Mouse (Mus musculus): Measurements from ENCODE around the gene Rin1. TPM values are rescaled to one million over a fixed set of nuclear protein-coding genes. Genes with fewer than 3 reads are reported as not detected.

The Rin1 gene
- total RNA-seq, 2 experiments from 2014 or later, result 0.66 to 1.3 TPM

DNA sequence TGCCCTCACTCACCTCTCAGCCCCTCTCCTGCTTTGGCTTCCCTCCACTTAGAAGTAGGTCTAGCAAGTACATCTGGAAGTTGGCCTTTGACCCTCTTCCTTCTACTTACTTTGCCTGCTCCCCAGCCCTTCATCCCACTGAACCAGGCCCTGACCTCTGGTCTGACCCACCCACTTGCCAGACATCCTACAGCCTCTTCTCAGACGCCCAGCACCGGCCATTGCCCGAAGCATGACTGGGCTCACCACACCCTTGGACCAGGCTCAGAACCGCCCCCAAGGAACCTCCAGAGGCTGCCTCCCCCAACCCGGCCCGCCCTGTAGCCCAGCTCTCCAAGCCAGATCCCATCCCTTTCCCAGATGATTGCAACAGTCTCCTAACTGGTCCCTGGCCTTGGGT lies 12.2 kb downstream of the Rin1 start:
- ATAC-seq (replicated peaks; ENCODE audit: low FRiP score, low TSS enrichment, poor library complexity, severe bottlenecking), result no peak

DNA sequence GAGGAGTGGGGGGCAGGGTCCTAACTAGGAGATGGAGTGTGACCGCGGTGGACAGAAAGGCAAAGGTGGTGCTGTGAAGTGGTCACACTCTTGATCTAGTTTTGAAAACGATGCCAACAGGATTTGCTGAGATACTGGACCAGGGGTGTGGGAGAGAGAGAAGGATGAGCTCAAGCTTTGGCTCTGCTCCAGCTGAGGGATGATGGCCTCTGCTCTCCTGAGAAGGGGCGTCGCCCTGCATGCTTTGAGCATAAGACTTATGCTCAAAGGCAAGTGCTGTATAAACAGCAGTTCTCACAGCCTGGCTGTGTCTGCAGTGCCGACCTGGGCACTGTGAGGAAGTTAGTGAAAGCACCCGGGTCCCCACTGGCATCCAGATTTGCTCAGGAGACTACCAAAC lies 14.8 kb downstream of the Rin1 start:
- ATAC-seq (replicated peaks; ENCODE audit: low FRiP score, low TSS enrichment, poor library complexity, severe bottlenecking), result no peak

- peak; percentile 89 for ATAC-seq (replicated peaks; ENCODE audit: low FRiP score, low TSS enrichment, poor library complexity, severe bottlenecking)
These were observed 16.9 kb downstream of the Rin1 start for GRCm38 (mm10) chr19:5067040-5067799.

DNA sequence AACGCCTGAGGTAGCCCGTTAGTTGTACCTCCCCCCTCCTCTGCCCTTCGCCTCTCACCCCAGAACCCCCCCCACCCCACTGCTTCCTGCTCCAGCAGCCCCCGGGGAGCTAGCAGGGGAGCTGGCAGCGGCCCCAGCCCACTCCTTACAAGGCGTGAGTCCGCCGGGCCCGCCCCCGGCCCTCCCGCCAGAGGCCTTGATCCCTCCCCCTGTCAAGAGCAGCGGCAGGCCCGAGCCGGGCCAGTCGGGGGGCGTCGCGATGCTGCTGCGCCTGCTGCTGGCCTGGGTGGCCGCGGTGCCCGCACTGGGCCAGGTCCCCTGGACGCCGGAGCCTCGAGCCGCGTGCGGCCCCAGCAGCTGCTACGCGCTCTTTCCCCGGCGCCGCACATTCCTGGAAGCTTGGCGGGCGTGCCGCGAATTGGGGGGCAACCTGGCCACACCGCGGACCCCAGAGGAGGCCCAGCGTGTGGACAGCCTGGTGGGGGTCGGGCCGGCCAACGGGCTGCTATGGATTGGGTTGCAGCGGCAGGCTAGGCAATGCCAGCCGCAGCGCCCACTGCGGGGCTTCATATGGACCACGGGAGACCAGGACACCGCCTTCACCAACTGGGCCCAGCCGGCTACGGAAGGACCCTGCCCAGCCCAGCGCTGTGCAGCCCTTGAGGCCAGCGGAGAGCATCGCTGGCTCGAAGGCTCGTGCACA lies 17.7 kb downstream of the Rin1 start, which contains the start of gene Cd248:
Gene Cd248, plus strand, starts transcription at position 212 of the 703 bp plus-strand sequence.
- ATAC-seq (replicated peaks; ENCODE audit: low FRiP score, low TSS enrichment, poor library complexity, severe bottlenecking), result no peak

DNA sequence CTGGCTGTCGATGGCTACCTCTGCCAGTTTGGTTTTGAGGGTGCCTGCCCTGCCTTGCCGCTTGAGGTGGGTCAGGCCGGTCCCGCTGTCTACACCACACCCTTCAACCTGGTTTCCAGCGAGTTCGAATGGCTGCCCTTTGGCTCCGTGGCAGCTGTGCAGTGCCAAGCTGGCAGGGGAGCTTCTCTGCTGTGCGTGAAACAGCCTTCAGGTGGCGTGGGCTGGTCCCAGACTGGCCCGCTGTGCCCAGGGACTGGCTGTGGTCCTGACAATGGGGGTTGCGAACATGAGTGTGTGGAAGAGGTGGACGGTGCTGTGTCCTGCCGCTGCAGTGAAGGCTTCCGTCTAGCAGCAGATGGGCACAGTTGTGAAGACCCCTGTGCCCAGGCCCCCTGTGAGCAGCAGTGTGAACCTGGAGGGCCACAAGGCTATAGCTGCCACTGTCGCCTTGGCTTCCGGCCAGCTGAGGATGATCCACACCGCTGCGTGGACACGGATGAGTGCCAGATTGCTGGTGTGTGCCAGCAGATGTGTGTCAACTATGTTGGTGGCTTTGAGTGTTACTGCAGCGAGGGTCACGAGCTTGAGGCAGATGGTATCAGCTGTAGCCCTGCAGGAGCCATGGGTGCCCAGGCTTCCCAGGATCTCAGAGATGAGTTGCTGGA lies 18.4 kb downstream of the Rin1 start:
- no peak for ATAC-seq (replicated peaks; ENCODE audit: low FRiP score, low TSS enrichment, poor library complexity, severe bottlenecking)

GRCm38 (mm10) chr19:5069486-5069885 lies 19.2 kb downstream of the Rin1 start:
- ATAC-seq (replicated peaks; ENCODE audit: low FRiP score, low TSS enrichment, poor library complexity, severe bottlenecking), result no peak

DNA sequence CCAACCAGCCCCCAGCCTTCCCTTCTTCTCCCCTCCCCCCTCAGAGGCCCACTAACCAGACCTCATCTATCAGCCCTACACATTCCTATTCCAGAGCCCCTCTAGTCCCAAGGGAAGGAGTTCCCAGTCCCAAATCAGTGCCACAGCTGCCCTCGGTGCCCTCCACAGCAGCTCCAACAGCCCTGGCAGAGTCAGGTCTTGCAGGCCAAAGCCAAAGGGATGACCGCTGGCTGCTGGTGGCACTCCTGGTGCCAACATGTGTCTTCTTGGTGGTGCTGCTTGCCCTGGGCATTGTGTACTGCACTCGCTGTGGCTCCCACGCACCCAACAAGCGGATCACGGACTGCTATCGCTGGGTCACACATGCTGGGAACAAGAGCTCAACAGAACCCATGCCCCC lies 19.7 kb downstream of the Rin1 start:
- ATAC-seq (replicated peaks; ENCODE audit: low FRiP score, low TSS enrichment, poor library complexity, severe bottlenecking), result no peak

- ATAC-seq (replicated peaks; ENCODE audit: low FRiP score, low TSS enrichment, poor library complexity, severe bottlenecking), result no peak
These were observed 20.8 kb downstream of the Rin1 start for GRCm38 (mm10) chr19:5071077-5071476.

- peak; percentile 72 for ATAC-seq (replicated peaks; ENCODE audit: low FRiP score, low TSS enrichment, poor library complexity, severe bottlenecking)
These were observed 21.5 kb downstream of the Rin1 start for GRCm38 (mm10) chr19:5071545-5072369.

- ATAC-seq (replicated peaks; ENCODE audit: low FRiP score, low TSS enrichment, poor library complexity, severe bottlenecking), result no peak
These were observed 22.2 kb downstream of the Rin1 start for GRCm38 (mm10) chr19:5072389-5073019.

DNA sequence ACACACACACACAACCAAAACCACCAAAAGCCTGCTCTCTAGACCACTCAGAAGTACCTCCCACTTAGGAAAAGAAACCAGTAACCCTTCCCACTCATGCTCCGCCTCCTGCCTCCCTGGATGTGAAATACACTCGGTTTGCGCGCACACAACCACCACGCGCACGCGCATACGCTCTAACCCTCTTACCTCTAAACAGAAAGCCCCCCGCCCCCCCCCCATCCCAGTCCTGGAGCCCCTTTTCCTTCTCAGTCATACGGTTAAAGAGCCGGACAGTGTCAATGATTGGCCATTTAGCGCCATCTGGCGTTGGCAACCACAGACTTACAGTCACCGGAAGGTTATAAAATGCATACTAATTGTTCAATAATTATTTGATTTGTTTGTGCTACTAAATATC lies 22.7 kb downstream of the Rin1 start:
- ATAC-seq (replicated peaks; ENCODE audit: low FRiP score, low TSS enrichment, poor library complexity, severe bottlenecking), result no peak

DNA sequence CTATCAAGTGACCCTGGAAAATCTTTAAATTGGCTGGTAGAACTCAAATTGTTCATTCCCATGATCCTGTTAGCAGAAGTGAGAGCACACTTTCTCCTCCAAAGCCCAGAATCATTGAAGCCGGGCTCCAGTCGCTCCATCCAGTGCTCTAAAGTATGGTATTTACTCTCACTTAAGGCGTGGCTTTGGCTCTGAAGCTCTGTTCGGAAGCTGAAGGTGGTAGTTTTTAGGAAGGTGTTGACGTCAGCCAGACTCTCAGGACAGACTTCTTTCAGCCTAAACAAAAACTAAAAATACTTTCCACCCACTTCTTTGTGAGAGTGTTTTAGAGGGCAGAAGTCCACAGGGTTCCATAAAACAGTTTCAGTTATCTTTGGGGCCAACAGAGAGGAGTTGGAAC lies 23.2 kb downstream of the Rin1 start:
- no peak for ATAC-seq (replicated peaks; ENCODE audit: low FRiP score, low TSS enrichment, poor library complexity, severe bottlenecking)

- ATAC-seq (replicated peaks; ENCODE audit: low FRiP score, low TSS enrichment, poor library complexity, severe bottlenecking), result no peak
These were observed 29.0 kb downstream of the Rin1 start for GRCm38 (mm10) chr19:5079279-5079678.

DNA sequence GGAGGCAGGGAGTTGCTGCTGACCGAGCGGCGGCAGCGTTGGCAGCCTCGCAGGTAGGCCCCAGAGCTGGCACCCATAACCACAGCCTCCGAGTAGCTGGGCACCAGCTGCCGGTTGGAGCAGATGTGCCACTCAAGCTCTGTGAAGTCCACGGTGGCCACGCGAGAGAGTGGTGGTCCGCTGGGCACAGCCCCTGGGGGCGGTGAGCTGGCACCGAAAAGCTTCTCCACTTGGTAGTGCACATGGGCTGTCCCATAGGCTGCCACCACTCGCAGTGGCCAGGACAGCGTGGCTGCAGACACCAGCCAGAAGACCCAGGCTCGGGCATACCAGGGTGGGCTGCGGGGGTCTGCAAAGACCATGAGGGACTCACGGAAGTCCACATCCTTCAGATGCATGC lies 31.7 kb downstream of the Rin1 start:
- no peak for ATAC-seq (replicated peaks; ENCODE audit: low FRiP score, low TSS enrichment, poor library complexity, severe bottlenecking)

DNA sequence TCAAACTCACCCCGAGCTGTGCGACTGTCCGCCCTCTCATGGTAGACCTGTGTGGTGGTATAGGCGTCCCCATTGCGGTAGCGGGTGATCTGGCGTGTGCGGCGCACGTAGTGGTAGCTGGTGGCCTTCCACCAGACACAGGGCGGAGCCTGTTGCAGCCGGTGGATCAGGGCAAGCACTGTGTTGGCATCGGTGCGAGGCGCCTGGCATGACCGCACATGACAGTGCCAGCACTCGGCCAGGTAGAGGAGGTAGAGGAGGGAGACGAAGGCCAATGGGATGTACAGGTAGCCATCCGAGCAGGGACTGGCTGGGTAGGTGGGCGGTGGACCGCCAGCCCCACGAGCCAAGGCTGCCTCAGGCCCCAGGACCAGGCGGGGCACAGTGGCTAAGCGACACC lies 32.3 kb downstream of the Rin1 start:
- no peak for ATAC-seq (replicated peaks; ENCODE audit: low FRiP score, low TSS enrichment, poor library complexity, severe bottlenecking)

DNA sequence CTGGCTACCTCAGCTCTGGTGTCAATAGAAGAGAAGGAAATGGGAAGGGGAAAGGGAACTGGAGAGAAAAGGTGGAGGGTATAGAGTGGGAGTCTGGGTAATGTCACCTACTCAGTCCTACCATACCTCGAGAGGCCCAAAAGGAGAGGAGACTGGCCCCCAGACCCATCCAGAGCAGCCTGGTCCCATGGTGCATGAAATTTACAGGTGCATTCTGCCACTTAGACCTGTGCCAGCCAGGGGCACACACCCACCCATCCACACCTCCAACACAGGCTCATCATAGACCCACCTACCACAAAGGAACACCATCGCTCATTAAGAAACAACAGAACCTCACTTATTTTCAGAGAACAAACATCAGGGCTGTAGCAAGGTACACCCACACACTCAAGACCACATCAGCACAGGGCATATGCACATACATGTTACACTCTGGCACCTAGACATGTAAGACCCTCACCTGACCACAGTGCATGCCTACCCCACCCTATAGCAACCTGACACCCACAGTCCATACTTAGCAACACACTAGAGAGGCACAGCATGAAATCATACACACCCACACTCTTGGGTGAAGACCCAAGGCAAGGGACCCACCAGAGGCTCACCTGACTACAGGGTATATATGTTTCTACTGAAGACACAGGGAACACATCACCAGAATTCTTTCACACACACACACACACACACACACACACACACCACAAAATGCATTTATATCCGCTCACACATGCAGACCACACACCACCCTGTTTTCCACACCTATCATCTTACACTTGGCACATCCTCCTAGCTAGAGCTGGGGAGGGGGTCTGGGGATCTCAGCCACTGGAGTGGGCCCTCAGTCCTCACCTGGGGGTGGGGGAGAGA lies 33.9 kb downstream of the Rin1 start:
- no peak for ATAC-seq (replicated peaks; ENCODE audit: low FRiP score, low TSS enrichment, poor library complexity, severe bottlenecking)

- no peak for ATAC-seq (replicated peaks; ENCODE audit: low FRiP score, low TSS enrichment, poor library complexity, severe bottlenecking)
These were observed 34.5 kb downstream of the Rin1 start for GRCm38 (mm10) chr19:5084834-5085144.

- no peak for ATAC-seq (replicated peaks; ENCODE audit: low FRiP score, low TSS enrichment, poor library complexity, severe bottlenecking)
These were observed 35.0 kb downstream of the Rin1 start, which contains the start of gene Tmem151a for GRCm38 (mm10) chr19:5085145-5085863. Gene Tmem151a (minus strand): TSS chr19:5085531.
